Mouse (Mus musculus): Measurements from ENCODE around the gene Igdcc4. TPM values are rescaled to one million over a fixed set of nuclear protein-coding genes. Genes with fewer than 3 reads are reported as not detected.

Gene Igdcc4
- 2.0 and 3.5 TPM in 2 replicates for polyA plus RNA-seq (2015; fragmentation: Nextera tagmentation; extraction: Ambion mirVana)

GRCm38 (mm10) chr9:65100991-65101685 lies at the start of gene Igdcc4:
Gene Igdcc4 (plus strand): TSS chr9:65101486.

GRCm38 (mm10) chr9:65140936-65141305 lies 39.6 kb downstream of the Igdcc4 start, which contains the start of gene Igdcc3:
Gene Igdcc3 (plus strand): TSS chr9:65141189.

Other genes with a start within 250 kb of the Igdcc4 start
- gene Slc24a1, start 149.9 kb upstream of the Igdcc4 start, polyA plus RNA-seq (2015; fragmentation: Nextera tagmentation; extraction: Ambion mirVana) = 0.14 and 0.16 TPM in 2 replicates
- gene Ints14, start 140.6 kb upstream of the Igdcc4 start, polyA plus RNA-seq (2015; fragmentation: Nextera tagmentation; extraction: Ambion mirVana) = 23.7 and 24.2 TPM in 2 replicates
- 37.6 and 40.5 TPM in 2 replicates for gene Hacd3, start 79.8 kb upstream of the Igdcc4 start, polyA plus RNA-seq (2015; fragmentation: Nextera tagmentation; extraction: Ambion mirVana)
- 20.2 and 22.4 TPM in 2 replicates for gene Dpp8, start 69.1 kb upstream of the Igdcc4 start, polyA plus RNA-seq (2015; fragmentation: Nextera tagmentation; extraction: Ambion mirVana)
- 0.18 TPM in 1 of 2 replicates, not detected in the other for gene Igdcc3, start 39.7 kb downstream of the Igdcc4 start, polyA plus RNA-seq (2015; fragmentation: Nextera tagmentation; extraction: Ambion mirVana)
- 8.9 and 10.6 TPM in 2 replicates for gene Parp16, start 93.9 kb downstream of the Igdcc4 start, polyA plus RNA-seq (2015; fragmentation: Nextera tagmentation; extraction: Ambion mirVana)
- 0.32 and 0.90 TPM in 2 replicates for gene Cilp, start 163.7 kb downstream of the Igdcc4 start, polyA plus RNA-seq (2015; fragmentation: Nextera tagmentation; extraction: Ambion mirVana)
- gene Clpx, start 192.8 kb downstream of the Igdcc4 start, polyA plus RNA-seq (2015; fragmentation: Nextera tagmentation; extraction: Ambion mirVana) = 29.9 and 31.9 TPM in 2 replicates
- 7.1 and 8.2 TPM in 2 replicates for gene Pdcd7, start 244.6 kb downstream of the Igdcc4 start, polyA plus RNA-seq (2015; fragmentation: Nextera tagmentation; extraction: Ambion mirVana)